Mouse (Mus musculus): ENCODE measurements around the gene Pde7b. TPM values are rescaled to one million over a fixed set of nuclear protein-coding genes. Genes with fewer than 3 reads are reported as not detected.

The Pde7b gene
- polyA plus RNA-seq, 1 experiment from 2014 or later = 1.5 TPM

- no peak overlapping the region for H3K4me2 ChIP-seq (ENCODE audit: low read depth)
- no peak for ATAC-seq (ENCODE audit: insufficient read depth, low FRiP score, low TSS enrichment)
- H3K9me3 ChIP-seq (ENCODE audit: control insufficient read depth, low read length) = no peaks in the 10 kb centered on the region
- H3K4me3 ChIP-seq (ENCODE audit: low read depth, low read length) = no peak overlapping the region
- H3K27me3 ChIP-seq (ENCODE audit: control insufficient read depth, insufficient read depth, low read length) = no peaks in the 10 kb centered on the region
- no peaks in the 10 kb centered on the region for H3K36me3 ChIP-seq (ENCODE audit: control insufficient read depth, insufficient read depth, low read length)
- H3K4me1 ChIP-seq (ENCODE audit: control insufficient read depth, insufficient read depth, low read length) = no peaks in the 10 kb centered on the region
- DNase-seq (ENCODE audit: low spot score) = no peak
- no peak overlapping the region for H3K27ac ChIP-seq (ENCODE audit: low read depth, low read length)
- WGBS = 78% methylated on average over 8 of the region's 8 CpGs
- no peak overlapping the region for H3K9ac ChIP-seq (ENCODE audit: low read length)
Measured at GRCm38 (mm10) chr10:20478456-20478855, 246.4 kb downstream of the Pde7b start.

- Histone ChIP-seq H3K36me3 (ENCODE audit: control insufficient read depth, insufficient read depth, low read length) (no peaks in the 10 kb centered on the region), H3K4me1 (ENCODE audit: control insufficient read depth, insufficient read depth, low read length) (no peaks in the 10 kb centered on the region), H3K27ac (ENCODE audit: low read depth, low read length) (no peak overlapping the region), H3K4me3 (ENCODE audit: low read depth, low read length) (no peak overlapping the region), H3K4me2 (ENCODE audit: low read depth) (no peak overlapping the region), H3K9me3 (ENCODE audit: control insufficient read depth, low read length) (no peaks in the 10 kb centered on the region), H3K9ac (ENCODE audit: low read length) (no peak overlapping the region), H3K27me3 (ENCODE audit: control insufficient read depth, insufficient read depth, low read length) (no peaks in the 10 kb centered on the region)
- no peak for ATAC-seq (ENCODE audit: insufficient read depth, low FRiP score, low TSS enrichment)
- 54% methylated on average over 7 of the region's 7 CpGs for WGBS
- DNase-seq (ENCODE audit: low spot score) = no peak
Measured at GRCm38 (mm10) chr10:20474831-20475230, 250.0 kb downstream of the Pde7b start.

- ATAC-seq (ENCODE audit: insufficient read depth, low FRiP score, low TSS enrichment) (no peak), DNase-seq (ENCODE audit: low spot score) (no peak)
- Histone ChIP-seq H3K9me3 (ENCODE audit: control insufficient read depth, low read length) (no peaks in the 10 kb centered on the region), H3K4me1 (ENCODE audit: control insufficient read depth, insufficient read depth, low read length) (no peaks in the 10 kb centered on the region), H3K9ac (ENCODE audit: low read length) (no peak overlapping the region), H3K27ac (ENCODE audit: low read depth, low read length) (no peak overlapping the region), H3K36me3 (ENCODE audit: control insufficient read depth, insufficient read depth, low read length) (no peaks in the 10 kb centered on the region), H3K4me3 (ENCODE audit: low read depth, low read length) (no peak overlapping the region), H3K27me3 (ENCODE audit: control insufficient read depth, insufficient read depth, low read length) (no peaks in the 10 kb centered on the region), H3K4me2 (ENCODE audit: low read depth) (no peak overlapping the region)
- WGBS = 79% methylated on average over 9 of the region's 9 CpGs
Measured at GRCm38 (mm10) chr10:20474036-20474435, 250.8 kb downstream of the Pde7b start.

- Histone ChIP-seq H3K4me1 (ENCODE audit: control insufficient read depth, insufficient read depth, low read length) (no peaks in the 10 kb centered on the region), H3K4me3 (ENCODE audit: low read depth, low read length) (no peak overlapping the region), H3K27me3 (ENCODE audit: control insufficient read depth, insufficient read depth, low read length) (no peaks in the 10 kb centered on the region), H3K9me3 (ENCODE audit: control insufficient read depth, low read length) (no peaks in the 10 kb centered on the region), H3K9ac (ENCODE audit: low read length) (no peak overlapping the region), H3K36me3 (ENCODE audit: control insufficient read depth, insufficient read depth, low read length) (no peaks in the 10 kb centered on the region), H3K4me2 (ENCODE audit: low read depth) (no peak overlapping the region), H3K27ac (ENCODE audit: low read depth, low read length) (no peak overlapping the region)
- ATAC-seq (ENCODE audit: insufficient read depth, low FRiP score, low TSS enrichment) (no peak), DNase-seq (ENCODE audit: low spot score) (no peak)
- WGBS = 87% methylated on average over 5 of the region's 5 CpGs
Measured at GRCm38 (mm10) chr10:20473505-20473904, 251.4 kb downstream of the Pde7b start.

- no peaks in the 10 kb centered on the region for H3K4me1 ChIP-seq (ENCODE audit: control insufficient read depth, insufficient read depth, low read length)
- H3K36me3 ChIP-seq (ENCODE audit: control insufficient read depth, insufficient read depth, low read length) = no peaks in the 10 kb centered on the region
- no peak overlapping the region for H3K4me2 ChIP-seq (ENCODE audit: low read depth)
- DNase-seq (ENCODE audit: low spot score) = no peak
- H3K9ac ChIP-seq (ENCODE audit: low read length) = no peak overlapping the region
- H3K9me3 ChIP-seq (ENCODE audit: control insufficient read depth, low read length) = no peaks in the 10 kb centered on the region
- 92% methylated on average over 8 of the region's 8 CpGs for WGBS
- no peak overlapping the region for H3K4me3 ChIP-seq (ENCODE audit: low read depth, low read length)
- no peak for ATAC-seq (ENCODE audit: insufficient read depth, low FRiP score, low TSS enrichment)
- H3K27ac ChIP-seq (ENCODE audit: low read depth, low read length) = no peak overlapping the region
- H3K27me3 ChIP-seq (ENCODE audit: control insufficient read depth, insufficient read depth, low read length) = no peaks in the 10 kb centered on the region
Measured at GRCm38 (mm10) chr10:20472007-20472406, 252.9 kb downstream of the Pde7b start.

- no peak overlapping the region for H3K4me2 ChIP-seq (ENCODE audit: low read depth)
- WGBS = 83% methylated on average over 3 of the region's 3 CpGs
- no peak for ATAC-seq (ENCODE audit: insufficient read depth, low FRiP score, low TSS enrichment)
Measured at GRCm38 (mm10) chr10:20464631-20465030, 260.2 kb downstream of the Pde7b start.

GRCm38 (mm10) chr10:20463941-20464340 lies 260.9 kb downstream of the Pde7b start:
- no peaks in the 10 kb centered on the region for H3K4me1 ChIP-seq (ENCODE audit: control insufficient read depth, insufficient read depth, low read length)
- no peak overlapping the region for H3K4me2 ChIP-seq (ENCODE audit: low read depth)
- no peaks in the 10 kb centered on the region for H3K36me3 ChIP-seq (ENCODE audit: control insufficient read depth, insufficient read depth, low read length)
- WGBS = 78% methylated on average over 1 of the region's 1 CpGs
- H3K27ac ChIP-seq (ENCODE audit: low read depth, low read length) = no peak overlapping the region
- no peaks in the 10 kb centered on the region for H3K27me3 ChIP-seq (ENCODE audit: control insufficient read depth, insufficient read depth, low read length)
- no peaks in the 10 kb centered on the region for H3K9me3 ChIP-seq (ENCODE audit: control insufficient read depth, low read length)
- ATAC-seq (ENCODE audit: insufficient read depth, low FRiP score, low TSS enrichment) (no peak), DNase-seq (ENCODE audit: low spot score) (no peak)
- no peak overlapping the region for H3K4me3 ChIP-seq (ENCODE audit: low read depth, low read length)
- H3K9ac ChIP-seq (ENCODE audit: low read length) = no peak overlapping the region

More at GRCm38 (mm10) chr10:20464631-20465030, 260.2 kb downstream of the Pde7b start:
- H3K27ac ChIP-seq (ENCODE audit: low read depth, low read length) = no peak overlapping the region
- H3K4me3 ChIP-seq (ENCODE audit: low read depth, low read length) = no peak overlapping the region
- no peaks in the 10 kb centered on the region for H3K9me3 ChIP-seq (ENCODE audit: control insufficient read depth, low read length)
- no peaks in the 10 kb centered on the region for H3K27me3 ChIP-seq (ENCODE audit: control insufficient read depth, insufficient read depth, low read length)
- H3K4me1 ChIP-seq (ENCODE audit: control insufficient read depth, insufficient read depth, low read length) = no peaks in the 10 kb centered on the region
- no peak overlapping the region for H3K9ac ChIP-seq (ENCODE audit: low read length)
- H3K36me3 ChIP-seq (ENCODE audit: control insufficient read depth, insufficient read depth, low read length) = no peaks in the 10 kb centered on the region
- no peak for DNase-seq (ENCODE audit: low spot score)

- no peak overlapping the region for H3K9ac ChIP-seq (ENCODE audit: low read length)
- WGBS = 83% methylated on average over 4 of the region's 4 CpGs
- ATAC-seq (ENCODE audit: insufficient read depth, low FRiP score, low TSS enrichment) = no peak
- H3K4me1 ChIP-seq (ENCODE audit: control insufficient read depth, insufficient read depth, low read length) = no peaks in the 10 kb centered on the region
- no peak overlapping the region for H3K27ac ChIP-seq (ENCODE audit: low read depth, low read length)
- H3K9me3 ChIP-seq (ENCODE audit: control insufficient read depth, low read length) = no peaks in the 10 kb centered on the region
- no peak for DNase-seq (ENCODE audit: low spot score)
- no peak overlapping the region for H3K4me2 ChIP-seq (ENCODE audit: low read depth)
- H3K4me3 ChIP-seq (ENCODE audit: low read depth, low read length) = no peak overlapping the region
- no peaks in the 10 kb centered on the region for H3K36me3 ChIP-seq (ENCODE audit: control insufficient read depth, insufficient read depth, low read length)
- H3K27me3 ChIP-seq (ENCODE audit: control insufficient read depth, insufficient read depth, low read length) = no peaks in the 10 kb centered on the region
Measured at GRCm38 (mm10) chr10:20462596-20462995, 262.3 kb downstream of the Pde7b start.

- WGBS = 88% methylated on average over 7 of the region's 7 CpGs
- H3K4me3 ChIP-seq (ENCODE audit: low read depth, low read length) = no peak overlapping the region
- DNase-seq (ENCODE audit: low spot score) (no peak), ATAC-seq (ENCODE audit: insufficient read depth, low FRiP score, low TSS enrichment) (no peak)
- no peak overlapping the region for H3K4me2 ChIP-seq (ENCODE audit: low read depth)
- no peak overlapping the region for H3K27ac ChIP-seq (ENCODE audit: low read depth, low read length)
- H3K4me1 ChIP-seq (ENCODE audit: control insufficient read depth, insufficient read depth, low read length) = no peaks in the 10 kb centered on the region
- H3K27me3 ChIP-seq (ENCODE audit: control insufficient read depth, insufficient read depth, low read length) = no peaks in the 10 kb centered on the region
- no peaks in the 10 kb centered on the region for H3K9me3 ChIP-seq (ENCODE audit: control insufficient read depth, low read length)
- H3K9ac ChIP-seq (ENCODE audit: low read length) = no peak overlapping the region
- H3K36me3 ChIP-seq (ENCODE audit: control insufficient read depth, insufficient read depth, low read length) = no peaks in the 10 kb centered on the region
Measured at GRCm38 (mm10) chr10:20459657-20460350, 265.1 kb downstream of the Pde7b start.

Data from neural tube, embryonic 11.5 days (tissue).